Mouse (Mus musculus) R1 (cell line): ENCODE results near the gene Tmem135.

Source experiments
- DNase-seq: peaks from one replicate; pipeline ENCODE4 v3.0.0-alpha.2; 2018; ENCODE audit warnings: low read depth, low spot score

Tmem135 gene

DNA sequence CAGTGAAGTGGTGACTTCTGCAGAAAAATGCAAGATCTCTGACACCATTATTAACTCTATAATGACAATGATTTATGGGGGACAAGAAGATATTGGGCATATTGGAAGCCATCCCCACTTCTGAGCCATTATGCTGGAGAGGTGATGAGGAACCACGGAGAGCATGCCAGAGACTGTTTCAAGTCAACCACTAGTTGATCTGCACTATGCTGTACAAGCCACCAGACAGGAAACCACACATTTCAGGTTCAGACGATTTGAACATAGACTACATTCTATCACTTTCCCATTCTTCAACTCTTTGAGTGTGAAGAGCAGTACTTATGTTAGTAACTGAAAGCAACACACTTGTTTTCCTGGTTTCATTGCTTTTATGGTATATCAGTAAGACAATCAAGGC lies 297.6 kb downstream of the Tmem135 start:
- no peak for DNase-seq

DNA sequence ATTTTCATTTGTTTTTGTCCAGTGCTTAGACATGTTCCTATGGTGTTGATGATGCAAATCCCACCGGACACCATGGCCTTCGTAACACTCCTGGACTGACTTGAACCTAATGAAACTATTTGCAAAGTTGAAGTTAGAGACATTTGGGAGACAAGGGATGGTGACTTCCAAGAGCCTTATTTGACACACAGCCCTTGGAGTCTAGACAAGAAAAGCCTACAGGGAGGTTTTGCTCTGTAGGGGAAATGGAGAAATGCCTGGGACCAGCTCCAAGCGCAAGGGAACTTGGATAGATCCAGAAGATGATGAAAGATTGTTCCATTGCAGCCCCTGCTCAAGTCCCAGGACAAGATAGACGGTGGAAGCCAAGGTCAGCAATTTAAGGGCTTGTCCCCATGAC lies 304.3 kb downstream of the Tmem135 start:
- no peak for DNase-seq
